Mouse (Mus musculus) right cerebral cortex, postnatal 25 days (tissue): ENCODE measurements around the gene Rnasek.

ENCODE experiments used
- DNase-seq: peaks from one replicate; pipeline ENCODE4 v3.0.0; 2022

Rnasek gene

GRCm38 (mm10) chr11:70235254-70235900, 4.3 kb downstream of the Rnasek start:
- no peak for DNase-seq

DNA sequence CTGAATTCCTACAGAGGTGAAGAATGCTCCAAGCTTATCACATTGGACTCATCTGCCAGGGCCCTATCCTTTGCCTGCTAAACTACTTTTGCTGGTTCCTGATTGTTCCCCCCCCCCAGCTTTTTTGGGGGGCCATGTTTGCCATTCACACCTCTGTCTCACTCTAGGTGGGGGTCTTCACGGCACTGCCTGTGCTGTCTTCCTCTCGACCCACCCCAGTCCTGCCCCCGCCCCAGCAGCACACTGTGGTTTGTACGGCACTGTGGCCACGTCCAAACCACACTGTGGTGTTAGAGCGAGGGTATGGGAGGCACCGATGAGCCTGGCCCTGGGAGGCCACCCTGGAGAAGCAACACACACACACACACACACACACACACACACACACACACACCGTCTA, 5.1 kb downstream of the Rnasek start:
- DNase-seq, result no peak

GRCm38 (mm10) chr11:70234037-70234436, 5.6 kb downstream of the Rnasek start:
- DNase-seq, result no peak

GRCm38 (mm10) chr11:70233016-70233415, 6.6 kb downstream of the Rnasek start:
- no peak for DNase-seq

GRCm38 (mm10) chr11:70232546-70232945, 7.1 kb downstream of the Rnasek start:
- peak; percentile 62 for DNase-seq

- DNase-seq, result peak; percentile 63
Measured at GRCm38 (mm10) chr11:70230239-70230727, 9.4 kb downstream of the Rnasek start.

- no peak for DNase-seq
Measured at GRCm38 (mm10) chr11:70229260-70230010, 10.2 kb downstream of the Rnasek start, which contains the start of gene Bcl6b. Gene Bcl6b, minus strand, starts transcription at chr11:70229798.

- DNase-seq, result peak; percentile 79
Measured at GRCm38 (mm10) chr11:70228828-70229227, 10.8 kb downstream of the Rnasek start.

GRCm38 (mm10) chr11:70227661-70228245, 11.9 kb downstream of the Rnasek start:
- DNase-seq, result no peak

DNA sequence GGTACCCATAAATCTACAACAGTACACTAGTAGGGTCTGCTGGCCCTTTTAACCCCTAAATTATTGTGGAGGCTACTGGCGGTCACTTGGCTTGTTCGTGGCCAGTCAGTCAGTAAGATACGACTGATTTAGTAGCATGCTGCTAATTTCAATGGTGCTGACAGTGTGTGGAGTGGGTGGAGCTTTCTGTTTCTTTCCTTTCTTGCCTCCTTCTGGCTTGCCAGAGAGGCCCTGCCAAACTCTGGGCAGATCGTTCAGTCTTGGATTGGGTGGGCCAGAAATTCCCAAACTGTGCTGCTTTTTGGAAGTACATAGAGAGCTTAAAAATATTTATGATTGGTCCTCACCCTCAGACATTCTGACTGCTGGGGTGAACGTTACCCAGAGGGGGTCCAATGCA, 12.5 kb downstream of the Rnasek start:
- DNase-seq, result no peak

DNA sequence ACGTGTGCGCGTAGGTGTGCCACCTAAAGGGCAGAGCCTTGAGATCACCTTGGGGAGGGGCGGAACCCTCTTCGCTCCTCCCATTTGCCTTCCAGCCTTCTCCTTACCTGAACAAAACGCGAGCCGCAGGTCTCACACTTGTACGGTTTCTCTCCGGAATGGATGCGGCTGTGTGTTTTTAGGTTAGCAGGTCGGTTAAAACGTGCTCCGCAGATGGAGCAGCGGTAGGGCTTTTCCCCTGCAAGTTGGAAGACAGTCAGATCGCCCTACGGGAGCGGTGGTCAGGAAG, 13.1 kb downstream of the Rnasek start:
- no peak for DNase-seq

DNA sequence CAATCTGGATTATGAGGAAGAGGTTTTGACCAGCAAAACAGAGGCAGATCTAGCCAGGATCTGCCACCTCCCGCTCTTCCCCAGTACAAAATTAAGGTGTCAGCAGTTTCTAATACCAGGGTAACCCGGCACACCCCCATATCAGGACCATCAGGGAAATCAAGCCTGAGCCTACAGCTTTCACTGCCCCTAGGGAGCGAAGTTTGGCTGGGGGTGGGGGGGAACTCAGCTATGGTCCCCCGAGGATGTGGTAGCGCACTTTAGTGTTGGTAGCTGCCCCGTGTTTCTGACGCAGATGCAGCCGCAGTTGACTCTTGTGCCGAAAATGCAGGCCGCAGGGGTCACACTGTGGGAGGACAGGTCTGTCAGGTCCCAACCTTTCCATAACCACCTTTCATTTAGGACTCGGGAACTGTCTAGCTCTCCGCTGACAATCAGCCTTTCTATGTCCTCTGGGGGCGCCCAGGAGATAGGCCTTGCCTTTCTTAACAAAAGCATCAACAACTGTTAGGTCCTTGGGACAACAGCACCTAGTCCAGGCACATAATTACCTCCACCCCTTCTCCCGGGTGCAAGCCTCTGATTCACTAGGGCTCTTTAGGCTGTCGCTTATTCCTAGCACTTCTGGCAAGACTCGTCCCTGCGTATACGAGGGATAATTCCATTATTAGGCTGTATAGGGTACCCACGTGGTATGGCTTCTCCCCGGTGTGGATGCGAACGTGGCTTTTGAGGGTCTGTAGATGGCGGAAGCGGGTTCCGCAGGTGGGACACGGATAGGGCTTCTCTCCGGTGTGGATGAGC, 13.6 kb downstream of the Rnasek start:
- DNase-seq, result no peak

- DNase-seq, result no peak
Measured at GRCm38 (mm10) chr11:70223724-70224123, 15.9 kb downstream of the Rnasek start.

DNA sequence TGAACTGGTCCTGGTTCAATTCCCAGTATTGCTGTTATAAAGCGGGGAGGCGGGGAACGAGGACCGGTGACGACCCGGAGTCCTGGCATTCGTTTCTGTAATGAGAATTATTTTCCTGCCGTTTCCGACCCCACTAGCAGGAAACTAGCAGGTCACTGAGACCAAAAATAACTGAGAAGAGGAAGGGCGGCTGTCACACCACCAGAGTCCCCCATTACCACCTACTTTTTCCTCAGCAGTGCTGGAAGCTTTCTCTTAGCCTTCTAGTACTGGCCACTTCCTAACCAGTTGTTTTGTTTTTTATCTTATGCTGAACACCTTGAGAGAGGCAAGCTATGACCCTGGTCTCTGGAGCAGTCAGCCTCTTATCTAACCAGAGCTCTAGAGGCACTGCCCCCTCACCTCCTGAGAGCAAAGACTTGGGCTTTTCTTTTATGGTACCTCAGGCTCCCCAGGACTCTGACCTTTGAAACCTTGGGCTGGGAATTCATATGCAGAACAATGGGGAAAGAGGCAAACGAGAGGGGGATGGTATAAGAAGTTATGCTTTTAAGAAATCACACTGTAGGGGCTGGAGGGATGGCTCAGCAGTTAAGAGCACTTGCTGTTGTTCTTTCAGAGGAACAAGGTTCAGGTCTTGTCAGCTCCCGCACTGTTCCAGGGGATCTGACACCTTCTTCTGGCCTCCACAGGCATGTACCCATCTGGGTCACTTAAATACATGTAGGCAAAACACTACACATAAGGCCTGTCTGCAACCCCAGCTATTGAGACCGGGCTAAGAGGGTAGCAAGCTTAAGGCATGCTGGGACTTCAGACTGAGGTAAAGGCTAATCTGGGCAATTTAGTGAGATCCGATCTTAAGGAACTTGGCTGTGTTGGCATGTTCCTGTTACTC, 17.8 kb downstream of the Rnasek start:
- DNase-seq, result no peak

- peak; percentile 92 for DNase-seq
Measured at GRCm38 (mm10) chr11:70220731-70221602, 18.7 kb downstream of the Rnasek start, which contains the start of gene Slc16a13. Gene Slc16a13, minus strand, starts transcription at chr11:70221064.

DNA sequence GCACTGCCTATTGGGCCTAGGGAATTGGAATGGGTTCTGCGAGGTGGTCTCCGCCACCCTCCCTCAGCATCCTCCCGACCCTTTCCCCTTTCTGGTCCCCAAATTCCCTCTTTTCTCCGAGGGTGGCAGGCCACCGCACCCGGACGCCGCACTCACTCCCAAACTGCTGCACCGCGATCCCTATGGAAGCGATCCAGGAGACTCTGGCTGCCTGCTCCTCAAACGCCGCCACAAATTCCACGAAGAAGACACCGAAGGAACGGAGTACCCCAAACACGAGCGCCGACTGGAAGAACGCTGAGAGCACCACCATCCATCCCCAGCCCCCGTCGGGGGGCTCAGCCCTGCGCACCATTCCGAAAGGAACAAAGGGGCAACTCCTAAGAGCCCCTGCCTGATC, 19.3 kb downstream of the Rnasek start:
- no peak for DNase-seq

DNA sequence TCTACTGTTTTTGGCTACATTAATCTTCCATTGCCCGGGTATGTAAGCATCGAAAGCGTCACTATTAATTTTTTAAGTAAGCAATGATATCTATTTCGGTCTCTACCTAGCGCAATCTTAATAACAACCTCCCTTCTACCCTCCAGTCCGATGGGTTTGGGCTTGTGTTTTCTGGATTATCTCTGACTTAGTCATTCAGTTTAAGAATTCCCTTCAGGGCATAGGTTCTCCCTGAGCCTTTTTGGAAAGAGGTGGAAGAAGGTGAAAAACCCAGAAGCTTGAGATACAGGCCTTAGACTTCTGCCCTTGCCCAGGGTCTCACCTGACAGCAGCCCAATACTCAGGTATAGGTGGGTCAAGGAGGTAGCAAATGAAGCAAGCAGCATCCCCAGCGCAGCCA, 19.8 kb downstream of the Rnasek start:
- DNase-seq, result no peak

- DNase-seq, result no peak
Measured at GRCm38 (mm10) chr11:70218741-70219470, 20.7 kb downstream of the Rnasek start.

DNA sequence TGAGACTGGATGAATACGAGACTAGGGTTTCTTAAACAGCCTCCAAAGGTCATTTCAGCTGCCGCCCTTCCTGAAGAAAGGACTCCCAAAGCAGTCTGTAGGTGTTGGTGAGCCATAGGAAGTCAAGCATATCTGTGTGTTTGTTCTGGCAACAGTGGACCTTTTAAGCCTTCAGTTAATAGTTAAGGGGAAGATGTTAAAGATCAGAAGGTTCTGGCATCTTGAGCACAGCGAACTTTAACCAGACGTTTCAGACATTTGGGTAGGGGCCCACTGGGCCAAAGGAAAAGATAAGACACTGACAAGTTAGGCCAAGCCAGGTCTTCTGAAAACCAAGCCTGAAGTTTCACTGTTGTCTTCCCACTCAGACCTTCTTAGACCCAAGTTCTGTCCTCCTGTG, 21.6 kb downstream of the Rnasek start:
- DNase-seq, result no peak

DNA sequence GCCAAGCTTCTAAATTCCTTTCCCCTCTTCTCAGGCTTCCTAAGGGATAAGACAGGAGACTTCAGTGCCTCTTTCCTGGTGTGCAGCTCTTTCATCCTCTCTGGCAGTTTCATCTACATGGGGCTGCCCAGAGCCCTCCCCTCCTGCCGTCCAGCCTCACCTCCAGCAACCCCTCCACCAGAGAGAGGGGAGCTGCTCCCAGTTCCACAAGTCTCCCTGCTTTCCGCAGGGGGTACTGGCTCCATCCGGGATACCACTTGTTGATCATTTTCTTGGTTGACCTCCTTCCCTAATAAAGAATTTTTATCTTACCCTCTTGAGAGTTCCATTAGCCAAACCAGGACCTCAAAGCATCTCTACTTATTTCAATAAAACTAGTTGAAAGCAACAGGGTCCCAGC, 23.5 kb downstream of the Rnasek start:
- no peak for DNase-seq
